8 mouse cellular contexts compared by ENCODE assay signal in the genomic region with DNA sequence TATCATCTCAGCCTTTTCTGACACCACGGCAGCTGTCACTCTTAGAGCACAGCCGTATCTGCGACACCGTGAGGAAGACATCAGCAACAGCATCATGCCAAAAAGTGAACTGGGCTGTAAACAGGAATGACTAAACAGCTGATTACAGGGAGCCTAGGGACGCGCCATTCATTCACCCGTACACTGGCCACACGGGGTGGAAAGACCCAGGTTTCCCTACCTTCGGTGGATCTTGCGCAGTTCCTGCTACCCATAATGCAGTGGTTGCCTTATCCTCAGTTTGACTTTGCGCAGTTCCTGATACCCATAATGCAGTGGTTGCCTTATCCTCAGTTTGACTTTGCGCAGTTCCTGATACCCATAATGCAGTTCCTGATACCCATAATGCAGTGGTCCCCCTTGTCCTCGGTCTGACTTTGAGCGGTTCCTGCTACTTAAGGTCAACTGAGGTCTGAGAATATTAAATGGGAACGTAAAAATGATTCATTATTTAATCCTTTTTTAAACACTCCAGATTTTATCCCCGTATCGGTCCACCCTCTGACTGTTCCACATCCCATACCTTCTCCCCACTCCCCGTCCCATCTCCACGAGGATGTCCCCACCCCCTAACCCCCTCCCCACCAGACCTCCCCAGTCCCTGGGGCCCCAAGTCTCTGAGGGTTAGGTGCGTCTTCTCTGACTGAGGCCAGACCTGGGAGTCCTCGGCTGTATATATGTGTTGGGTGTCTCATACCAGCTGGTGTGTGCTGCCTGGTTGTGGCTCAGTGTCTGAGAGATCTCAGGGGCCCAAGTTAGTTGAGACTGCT.
DNase-seq lines count a peak whose midpoint lies in the region; ATAC-seq and TF ChIP-seq lines count a peak whose summit lies in the region.

No protein-coding gene starts in this region.

- no peak for TF ChIP-seq CTCF in thymus, adult 2 months (IDR thresholded peaks at IDR 0.05; ENCODE audit: borderline replicate concordance, control insufficient read depth, extremely low read depth, insufficient read depth, low read length, poor library complexity)
- peak; percentile 32 for TF ChIP-seq CTCF in liver, embryonic 14.5 days (IDR thresholded peaks at IDR 0.05; ENCODE audit: low read depth)

- WGBS in thymus, adult 2 months: 81% methylated on average over 21 of the region's 21 CpGs
- 58% methylated on average over 21 of the region's 21 CpGs for WGBS in heart, embryonic 15.5 days
- 67% methylated on average over 21 of the region's 21 CpGs for WGBS in liver, embryonic 14.5 days (ENCODE audit: insufficient replicate concordance)

- TF ChIP-seq POLR2A in thymus, adult 2 months (IDR thresholded peaks at IDR 0.05; ENCODE audit: control insufficient read depth, extremely low read depth, insufficient read depth, low read length, poor library complexity): no peak

- TF ChIP-seq EP300 in liver, embryonic 14.5 days (IDR thresholded peaks at IDR 0.05; ENCODE audit: low read depth): no peak

- DNase-seq in adrenal gland, adult 8-10 months: peak; percentile 29
- DNase-seq in adrenal gland, postnatal 10 days: no peak
- peak; percentile 36 for DNase-seq in thymus, adult 2 months
- no peak for DNase-seq in thymus, postnatal 10 days (ENCODE audit: low spot score in 2 of 2)
- DNase-seq in liver, embryonic 14.5 days (ENCODE audit: low read depth in 3 of 3, low spot score in 3 of 3): no peak
- DNase-seq in layer of hippocampus, adult 8-10 months (ENCODE audit: low spot score in 2 of 2): no peak

- 0 out of 2 replicates have a peak overlapping the region, but pooled peaks have one; percentile 10 for H3K9ac ChIP-seq in heart, embryonic 15.5 days
- H3K9ac ChIP-seq in liver, embryonic 14.5 days (replicated peaks): peak overlapping the region; percentile 52

- H3K9me3 ChIP-seq in heart, embryonic 15.5 days (replicated peaks): no peaks in the 10 kb centered on the region
- H3K9me3 ChIP-seq in liver, embryonic 14.5 days (ENCODE audit: control insufficient read depth, low read length): no peaks in the 10 kb centered on the region

- no peak; the same call in 1 of the 2 replicates for ATAC-seq in heart, embryonic 15.5 days (replicated peaks; ENCODE audit: insufficient number of reproducible peaks, insufficient read depth, low FRiP score, low read depth)
- peak; percentile 81 for ATAC-seq in liver, embryonic 14.5 days (ENCODE audit: insufficient read depth)
- ATAC-seq in neutrophil, adult 5-6 weeks (ENCODE audit: extremely low read depth, insufficient number of reproducible peaks, low FRiP score, poor library complexity, severe bottlenecking): peak; percentile 75

- H3K27me3 ChIP-seq in thymus, adult 2 months (ENCODE audit: control insufficient read depth, insufficient read depth, low read length): no peaks in the 10 kb centered on the region
- no peaks in the 10 kb centered on the region for H3K27me3 ChIP-seq in heart, embryonic 15.5 days
- H3K27me3 ChIP-seq in liver, embryonic 14.5 days (ENCODE audit: control insufficient read depth, insufficient read depth, low read length): no peaks in the 10 kb centered on the region

- no peaks in the 10 kb centered on the region for H3K4me1 ChIP-seq in thymus, adult 2 months (replicated peaks; ENCODE audit: control insufficient read depth, insufficient read depth, low read length)
- H3K4me1 ChIP-seq in heart, embryonic 15.5 days (replicated peaks): peaks cover 42% of the 10 kb centered on the region
- H3K4me1 ChIP-seq in liver, embryonic 14.5 days (replicated peaks; ENCODE audit: control insufficient read depth in 2 of 2, insufficient read depth in 2 of 2, low read length in 1 of 2): peaks cover 14 to 26% of the 10 kb centered on the region in 2 experiments

- peak overlapping the region; percentile 30; the same call in 1 of the 2 replicates for H3K4me2 ChIP-seq in heart, embryonic 15.5 days
- peak overlapping the region; percentile 59 for H3K4me2 ChIP-seq in liver, embryonic 14.5 days (ENCODE audit: low read depth)

- H3K4me3 ChIP-seq in thymus, adult 2 months (ENCODE audit: control insufficient read depth, insufficient read depth, low read length): peak overlapping the region; percentile 70
- H3K4me3 ChIP-seq in heart, embryonic 15.5 days: peak overlapping the region; percentile 29
- H3K4me3 ChIP-seq in liver, embryonic 14.5 days (ENCODE audit: insufficient read depth in 1 of 2, low read depth in 2 of 2, low read length in 2 of 2): peak overlapping the region; percentile 58 to 92

- H3K36me3 ChIP-seq in thymus, adult 2 months (ENCODE audit: control insufficient read depth, insufficient read depth, low read length): no peaks in the 10 kb centered on the region
- H3K36me3 ChIP-seq in heart, embryonic 15.5 days: peaks cover 9% of the 10 kb centered on the region; the same call in 1 of the 2 replicates
- no peaks in the 10 kb centered on the region for H3K36me3 ChIP-seq in liver, embryonic 14.5 days (replicated peaks; ENCODE audit: control insufficient read depth, insufficient read depth, low read depth)

- H3K27ac ChIP-seq in thymus, adult 2 months (ENCODE audit: control insufficient read depth, insufficient read depth, low read length): no peak overlapping the region; the same call in 1 of the 2 replicates
- H3K27ac ChIP-seq in heart, embryonic 15.5 days: peak overlapping the region; percentile 45; the same call in 1 of the 2 replicates
- H3K27ac ChIP-seq in liver, embryonic 14.5 days: no peak overlapping the region; the same call in none of the 2 replicates

Comparison
In these comparisons a context has a peak if more than half of its experiments do, and no peak if none do; other contexts are left out.
1. DNase-seq: peak in adrenal gland, adult 8-10 months (single experiment) and thymus, adult 2 months (single experiment); none in adrenal gland, postnatal 10 days (single experiment), thymus, postnatal 10 days (0 of 2), liver, embryonic 14.5 days (0 of 3) and layer of hippocampus, adult 8-10 months (0 of 2).
2. Peak in every context shown above with its lines, with median percentiles within 50 percentile points of each other: H3K4me3 ChIP-seq.